Mouse (Mus musculus) heart, embryonic 12.5 days (tissue): ENCODE results near the gene Rapgef3. TPM values are rescaled to one million over a fixed set of nuclear protein-coding genes. Genes with fewer than 3 reads are reported as not detected.

Experiments used
- ATAC-seq: fragments of 200-750 bp; cut with Nextera tagmentation; 2 replicates; pipeline ENCODE4 v1.8.0; 2017; ENCODE audit warnings: moderate TSS enrichment, moderate library complexity; ENCODE audit not compliant: insufficient number of reproducible peaks, low FRiP score
- H3K27ac ChIP-seq: fragments of 300-500 bp; sonication (generic); 2 replicates; pipeline ENCODE4 v1.5.1; 2016; ENCODE audit warnings: mild to moderate bottlenecking, moderate library complexity; ENCODE audit not compliant: poor library complexity, severe bottlenecking
- H3K27me3 ChIP-seq: fragments of 300-500 bp; sonication (generic); replicated peaks from 2 replicates; pipeline ENCODE4 v1.6.1; 2016; ENCODE audit warnings: mild to moderate bottlenecking, moderate library complexity
- H3K36me3 ChIP-seq: fragments of 300-500 bp; sonication (generic); 2 replicates; pipeline ENCODE4 v1.6.1; 2016; ENCODE audit warnings: mild to moderate bottlenecking, moderate library complexity
- H3K4me1 ChIP-seq: fragments of 300-500 bp; sonication (generic); replicated peaks from 2 replicates; pipeline ENCODE4 v1.6.1; 2016; ENCODE audit warnings: mild to moderate bottlenecking
- H3K4me2 ChIP-seq: fragments of 300-500 bp; sonication (generic); 2 replicates; pipeline ENCODE4 v1.6.1; 2016; ENCODE audit warnings: mild to moderate bottlenecking, moderate library complexity
- H3K4me3 ChIP-seq: fragments of 300-500 bp; sonication (generic); 2 replicates; pipeline ENCODE4 v1.5.1; 2016; ENCODE audit warnings: mild to moderate bottlenecking
- H3K9ac ChIP-seq: fragments of 300-500 bp; sonication (generic); 2 replicates; pipeline ENCODE4 v1.6.1; 2016; ENCODE audit warnings: mild to moderate bottlenecking, moderate library complexity
- H3K9me3 ChIP-seq: fragments of 300-500 bp; sonication (generic); replicated peaks from 2 replicates; pipeline ENCODE4 v1.6.1; 2016; ENCODE audit warnings: mild to moderate bottlenecking, moderate library complexity
- WGBS: fragments of 180-500 bp; shearing (Covaris S2); methylation state at CpG from one replicate; pipeline ENCODE4 v1.1.7; 2016; 5-methylcytosine and 5-hydroxymethylcytosine counted together
- polyA plus RNA-seq: library from polyadenylated mRNA; unstranded; fragments of >200 nt; fragmentation: Nextera tagmentation; extraction: Ambion mirVana; gene quantifications from 2 replicates; pipeline ENCODE4 v1.2.1, GENCODE M21; 2016

Gene Rapgef3
- polyA plus RNA-seq, 1 experiment from 2014 or later, result 22.9 TPM

- no peak overlapping the region; the same call in 1 of the 2 replicates for H3K27ac ChIP-seq
- WGBS, result 91% methylated on average over 12 of the region's 12 CpGs
- H3K36me3 ChIP-seq, result no peaks in the 10 kb centered on the region
- no peaks in the 10 kb centered on the region for H3K27me3 ChIP-seq
- H3K4me1 ChIP-seq, result peaks cover 15% of the 10 kb centered on the region
- no peak overlapping the region for H3K4me2 ChIP-seq
- no peak overlapping the region for H3K9ac ChIP-seq
- no peak overlapping the region for H3K4me3 ChIP-seq
- H3K9me3 ChIP-seq, result 0 out of 2 replicates have a peak, but pooled peaks cover 4% of the 10 kb centered on the region
- no peak for ATAC-seq
Observed at GRCm38 (mm10) chr15:97719494-97719893, 48.3 kb downstream of the Rapgef3 start.

- 75% methylated on average over 8 of the region's 8 CpGs for WGBS
- no peaks in the 10 kb centered on the region for H3K27me3 ChIP-seq
- H3K27ac ChIP-seq, result no peak overlapping the region
- peaks cover 20% of the 10 kb centered on the region for H3K4me1 ChIP-seq
- ATAC-seq, result no peak
- H3K4me3 ChIP-seq, result no peak overlapping the region
- H3K36me3 ChIP-seq, result no peaks in the 10 kb centered on the region
- H3K9me3 ChIP-seq, result 0 out of 2 replicates have a peak, but pooled peaks cover 4% of the 10 kb centered on the region
- no peak overlapping the region for H3K9ac ChIP-seq
- no peak overlapping the region for H3K4me2 ChIP-seq
Observed at GRCm38 (mm10) chr15:97718535-97719155, 49.1 kb downstream of the Rapgef3 start.

- no peak for ATAC-seq
Observed at GRCm38 (mm10) chr15:97717861-97718534, 49.8 kb downstream of the Rapgef3 start.

GRCm38 (mm10) chr15:97716782-97717181 is 51.0 kb downstream of the Rapgef3 start:
- no peak overlapping the region for H3K27ac ChIP-seq
- 0 out of 2 replicates have a peak, but pooled peaks cover 4% of the 10 kb centered on the region for H3K9me3 ChIP-seq
- no peak for ATAC-seq
- no peak overlapping the region for H3K9ac ChIP-seq
- peaks cover 27% of the 10 kb centered on the region for H3K4me1 ChIP-seq
- no peaks in the 10 kb centered on the region for H3K36me3 ChIP-seq
- no peak overlapping the region for H3K4me2 ChIP-seq
- H3K27me3 ChIP-seq, result no peaks in the 10 kb centered on the region
- H3K4me3 ChIP-seq, result no peak overlapping the region
- WGBS, result 52% methylated on average over 11 of the region's 11 CpGs

More at GRCm38 (mm10) chr15:97717861-97718534, 49.8 kb downstream of the Rapgef3 start:
- no peaks in the 10 kb centered on the region for H3K27me3 ChIP-seq
- no peaks in the 10 kb centered on the region for H3K36me3 ChIP-seq
- 26% methylated on average over 12 of the region's 12 CpGs for WGBS
- no peak overlapping the region for H3K9ac ChIP-seq
- H3K4me2 ChIP-seq, result no peak overlapping the region
- H3K4me1 ChIP-seq, result peaks cover 22% of the 10 kb centered on the region
- no peak overlapping the region for H3K4me3 ChIP-seq
- H3K27ac ChIP-seq, result no peak overlapping the region
- 0 out of 2 replicates have a peak, but pooled peaks cover 4% of the 10 kb centered on the region for H3K9me3 ChIP-seq

- no peak for ATAC-seq
- no peak overlapping the region for H3K4me3 ChIP-seq
- no peak overlapping the region for H3K27ac ChIP-seq
- 0 out of 2 replicates have a peak, but pooled peaks cover 4% of the 10 kb centered on the region for H3K9me3 ChIP-seq
- H3K27me3 ChIP-seq, result no peaks in the 10 kb centered on the region
- no peak overlapping the region for H3K9ac ChIP-seq
- no peaks in the 10 kb centered on the region for H3K36me3 ChIP-seq
- 86% methylated on average over 1 of the region's 1 CpGs for WGBS
- no peak overlapping the region for H3K4me2 ChIP-seq
- peaks cover 23% of the 10 kb centered on the region for H3K4me1 ChIP-seq
Observed at GRCm38 (mm10) chr15:97715734-97716133, 52.0 kb downstream of the Rapgef3 start.

GRCm38 (mm10) chr15:97715083-97715482 is 52.7 kb downstream of the Rapgef3 start:
- H3K27ac ChIP-seq, result no peak overlapping the region
- no peak for ATAC-seq

GRCm38 (mm10) chr15:97712546-97712945 is 55.2 kb downstream of the Rapgef3 start:
- H3K36me3 ChIP-seq, result no peaks in the 10 kb centered on the region
- H3K27ac ChIP-seq, result no peak overlapping the region
- H3K4me3 ChIP-seq, result no peak overlapping the region
- H3K9me3 ChIP-seq, result 0 out of 2 replicates have a peak, but pooled peaks cover 4% of the 10 kb centered on the region
- H3K4me1 ChIP-seq, result peaks cover 12% of the 10 kb centered on the region; the same call in 1 of the 2 replicates
- ATAC-seq, result no peak
- WGBS, result 58% methylated on average over 6 of the region's 6 CpGs
- no peak overlapping the region for H3K4me2 ChIP-seq
- no peaks in the 10 kb centered on the region for H3K27me3 ChIP-seq
- no peak overlapping the region for H3K9ac ChIP-seq

More at GRCm38 (mm10) chr15:97715083-97715482, 52.7 kb downstream of the Rapgef3 start:
- H3K27me3 ChIP-seq, result no peaks in the 10 kb centered on the region
- no peak overlapping the region for H3K4me3 ChIP-seq
- 82% methylated on average over 8 of the region's 8 CpGs for WGBS
- H3K36me3 ChIP-seq, result no peaks in the 10 kb centered on the region
- no peak overlapping the region for H3K4me2 ChIP-seq
- H3K9me3 ChIP-seq, result 0 out of 2 replicates have a peak, but pooled peaks cover 4% of the 10 kb centered on the region
- peaks cover 16% of the 10 kb centered on the region for H3K4me1 ChIP-seq
- no peak overlapping the region for H3K9ac ChIP-seq

- WGBS, result 76% methylated on average over 6 of the region's 6 CpGs
- ATAC-seq, result no peak
Observed at GRCm38 (mm10) chr15:97710906-97711305, 56.9 kb downstream of the Rapgef3 start.

GRCm38 (mm10) chr15:97705211-97706050 is 62.3 kb downstream of the Rapgef3 start, which contains the start of gene Rpap3:
Rpap3 (minus strand) TSS chr15:97705825.
- WGBS, result under 1% methylated on average over 71 of the region's 71 CpGs
- H3K4me1 ChIP-seq, result peaks cover 13% of the 10 kb centered on the region
- H3K9ac ChIP-seq, result peak within 1 kb of the TSS; percentile 98
- H3K27ac ChIP-seq, result peak within 1 kb of the TSS; percentile 19; the same call in 1 of the 2 replicates
- no peaks in the 10 kb centered on the region for H3K9me3 ChIP-seq
- H3K27me3 ChIP-seq, result no peaks in the 10 kb centered on the region
- H3K4me3 ChIP-seq, result peak within 1 kb of the TSS; percentile 95
- H3K4me2 ChIP-seq, result peak within 1 kb of the TSS; percentile 89
- H3K36me3 ChIP-seq, result peaks cover 25% of the 10 kb centered on the region
- ATAC-seq, result peak; percentile 89

More at GRCm38 (mm10) chr15:97710906-97711305, 56.9 kb downstream of the Rapgef3 start:
- no peaks in the 10 kb centered on the region for H3K36me3 ChIP-seq
- no peaks in the 10 kb centered on the region for H3K27me3 ChIP-seq
- H3K9ac ChIP-seq, result no peak overlapping the region
- H3K9me3 ChIP-seq, result 0 out of 2 replicates have a peak, but pooled peaks cover 4% of the 10 kb centered on the region
- H3K4me2 ChIP-seq, result no peak overlapping the region
- no peak overlapping the region for H3K4me3 ChIP-seq
- H3K4me1 ChIP-seq, result peaks cover 15% of the 10 kb centered on the region
- H3K27ac ChIP-seq, result no peak overlapping the region

GRCm38 (mm10) chr15:97696616-97697015 is 71.2 kb downstream of the Rapgef3 start:
- no peaks in the 10 kb centered on the region for H3K9me3 ChIP-seq
- H3K36me3 ChIP-seq, result peaks cover 90% of the 10 kb centered on the region
- 89% methylated on average over 10 of the region's 10 CpGs for WGBS
- H3K27me3 ChIP-seq, result no peaks in the 10 kb centered on the region
- H3K4me3 ChIP-seq, result no peak overlapping the region
- H3K4me1 ChIP-seq, result no peaks in the 10 kb centered on the region
- no peak for ATAC-seq
- H3K4me2 ChIP-seq, result no peak overlapping the region
- H3K9ac ChIP-seq, result no peak overlapping the region
- H3K27ac ChIP-seq, result no peak overlapping the region
